Mouse (Mus musculus) kidney, embryonic 15.5 days (tissue): ENCODE results near the gene 4930578C19Rik. TPM values are rescaled to one million over a fixed set of nuclear protein-coding genes. Genes with fewer than 3 reads are reported as not detected.

Source experiments
- ATAC-seq: fragments of 200-750 bp; cut with Nextera tagmentation; replicated peaks from 2 replicates; pipeline ENCODE4 v1.8.0; 2017; ENCODE audit warnings: moderate TSS enrichment; ENCODE audit not compliant: low FRiP score
- H3K27ac ChIP-seq: fragments of 300-500 bp; sonication (generic); 2 replicates; pipeline ENCODE4 v1.5.1; 2015; ENCODE audit warnings: mild to moderate bottlenecking, inconsistent platforms
- H3K27me3 ChIP-seq: fragments of 300-500 bp; sonication (generic); 2 replicates; pipeline ENCODE4 v1.6.1; 2015; ENCODE audit warnings: inconsistent platforms
- H3K36me3 ChIP-seq: fragments of 300-500 bp; sonication (generic); 2 replicates; pipeline ENCODE4 v1.6.1; 2015; ENCODE audit warnings: inconsistent platforms
- H3K4me1 ChIP-seq: fragments of 300-500 bp; sonication (generic); 2 replicates; pipeline ENCODE4 v1.6.1; 2015; ENCODE audit warnings: inconsistent platforms
- H3K4me2 ChIP-seq: fragments of 300-500 bp; sonication (generic); 2 replicates; pipeline ENCODE4 v1.6.1; 2015; ENCODE audit warnings: moderate library complexity, mild to moderate bottlenecking, inconsistent platforms
- H3K4me3 ChIP-seq: fragments of 300-500 bp; sonication (generic); replicated peaks from 2 replicates; pipeline ENCODE4 v1.5.1; 2015; ENCODE audit warnings: mild to moderate bottlenecking, inconsistent platforms
- H3K9ac ChIP-seq: fragments of 300-500 bp; sonication (generic); 2 replicates; pipeline ENCODE4 v1.6.1; 2015; ENCODE audit warnings: mild to moderate bottlenecking, inconsistent platforms
- H3K9me3 ChIP-seq: fragments of 300-500 bp; sonication (generic); replicated peaks from 2 replicates; pipeline ENCODE4 v1.6.1; 2016; ENCODE audit warnings: inconsistent platforms
- WGBS: fragments of 180-500 bp; shearing (Covaris S2); methylation state at CpG from one replicate; pipeline ENCODE4 v1.1.7; 2015; ENCODE audit warnings: mixed read lengths; 5-methylcytosine and 5-hydroxymethylcytosine counted together
- polyA plus RNA-seq: library from polyadenylated mRNA; unstranded; fragments of >200 nt; fragmentation: Nextera tagmentation; extraction: Ambion mirVana; gene quantifications from 2 replicates; pipeline ENCODE4 v1.2.1, GENCODE M21; 2015

4930578C19Rik gene
- polyA plus RNA-seq = 0.67 and 0.68 TPM in 2 replicates

GRCm38 (mm10) chrX:18461198-18461601 lies at the start of gene 4930578C19Rik:
4930578C19Rik (minus strand) TSS chrX:18461397.
- no peak within 1 kb of the TSS for H3K9ac ChIP-seq
- WGBS = 66% methylated on average over 8 of the region's 8 CpGs
- H3K27ac ChIP-seq = no peak within 1 kb of the TSS
- 0 out of 2 replicates have a peak, but pooled peaks have one; percentile 49 for ATAC-seq
- H3K9me3 ChIP-seq = no peaks in the 10 kb centered on the region
- no peak within 1 kb of the TSS for H3K4me3 ChIP-seq
- H3K36me3 ChIP-seq = no peaks in the 10 kb centered on the region
- H3K4me1 ChIP-seq = no peaks in the 10 kb centered on the region
- H3K27me3 ChIP-seq = no peaks in the 10 kb centered on the region
- H3K4me2 ChIP-seq = no peak within 1 kb of the TSS

- no peak overlapping the region for H3K4me3 ChIP-seq
- H3K4me1 ChIP-seq = no peaks in the 10 kb centered on the region
- ATAC-seq = no peak
- no peaks in the 10 kb centered on the region for H3K9me3 ChIP-seq
- H3K27ac ChIP-seq = no peak overlapping the region
- H3K36me3 ChIP-seq = no peaks in the 10 kb centered on the region
- H3K4me2 ChIP-seq = no peak overlapping the region
- 59% methylated on average over 1 of the region's 1 CpGs for WGBS
- H3K27me3 ChIP-seq = no peaks in the 10 kb centered on the region
- no peak overlapping the region for H3K9ac ChIP-seq
Measured at GRCm38 (mm10) chrX:18467690-18468089, 6.5 kb upstream of the 4930578C19Rik start.

GRCm38 (mm10) chrX:18462879-18463278 lies 1.7 kb upstream of the 4930578C19Rik start:
- 68% methylated on average over 1 of the region's 1 CpGs for WGBS
- H3K4me2 ChIP-seq = no peak overlapping the region
- ATAC-seq = peak; percentile 54; the same call in 1 of the 2 replicates
- H3K27me3 ChIP-seq = no peaks in the 10 kb centered on the region
- H3K27ac ChIP-seq = no peak overlapping the region
- H3K9ac ChIP-seq = no peak overlapping the region
- no peaks in the 10 kb centered on the region for H3K36me3 ChIP-seq
- no peaks in the 10 kb centered on the region for H3K9me3 ChIP-seq
- no peaks in the 10 kb centered on the region for H3K4me1 ChIP-seq
- no peak overlapping the region for H3K4me3 ChIP-seq

GRCm38 (mm10) chrX:18451559-18451958 lies 9.6 kb downstream of the 4930578C19Rik start:
- no peaks in the 10 kb centered on the region for H3K36me3 ChIP-seq
- 33% methylated on average over 1 of the region's 1 CpGs for WGBS

GRCm38 (mm10) chrX:18442066-18442465 lies 19.1 kb downstream of the 4930578C19Rik start:
- no peak overlapping the region for H3K4me2 ChIP-seq
- no peaks in the 10 kb centered on the region for H3K27me3 ChIP-seq
- H3K9ac ChIP-seq = no peak overlapping the region
- no peak overlapping the region for H3K4me3 ChIP-seq
- ATAC-seq = no peak
- no peaks in the 10 kb centered on the region for H3K36me3 ChIP-seq
- no peaks in the 10 kb centered on the region for H3K4me1 ChIP-seq
- WGBS = 34% methylated on average over 5 of the region's 5 CpGs
- H3K27ac ChIP-seq = no peak overlapping the region
- no peaks in the 10 kb centered on the region; the same call in 1 of the 2 replicates for H3K9me3 ChIP-seq

More at GRCm38 (mm10) chrX:18451559-18451958, 9.6 kb downstream of the 4930578C19Rik start:
- Histone ChIP-seq H3K9me3 (no peaks in the 10 kb centered on the region), H3K9ac (no peak overlapping the region), H3K4me3 (no peak overlapping the region), H3K4me1 (no peaks in the 10 kb centered on the region), H3K27me3 (no peaks in the 10 kb centered on the region), H3K4me2 (no peak overlapping the region), H3K27ac (no peak overlapping the region)
- ATAC-seq = no peak

GRCm38 (mm10) chrX:18425451-18425850 lies 35.7 kb downstream of the 4930578C19Rik start:
- Histone ChIP-seq H3K9ac (no peak overlapping the region), H3K9me3 (no peaks in the 10 kb centered on the region), H3K27ac (no peak overlapping the region), H3K36me3 (no peaks in the 10 kb centered on the region), H3K4me2 (no peak overlapping the region), H3K4me1 (no peaks in the 10 kb centered on the region), H3K4me3 (no peak overlapping the region), H3K27me3 (no peaks in the 10 kb centered on the region)
- ATAC-seq = no peak
- WGBS = 91% methylated on average over 3 of the region's 3 CpGs

GRCm38 (mm10) chrX:18423206-18423605 lies 38.0 kb downstream of the 4930578C19Rik start:
- no peaks in the 10 kb centered on the region for H3K36me3 ChIP-seq
- H3K9me3 ChIP-seq = no peaks in the 10 kb centered on the region
- H3K4me3 ChIP-seq = no peak overlapping the region
- H3K9ac ChIP-seq = no peak overlapping the region
- 97% methylated on average over 4 of the region's 4 CpGs for WGBS
- H3K4me2 ChIP-seq = no peak overlapping the region
- ATAC-seq = no peak
- H3K4me1 ChIP-seq = no peaks in the 10 kb centered on the region
- H3K27me3 ChIP-seq = no peaks in the 10 kb centered on the region
- no peak overlapping the region for H3K27ac ChIP-seq

GRCm38 (mm10) chrX:18420161-18420784 lies 40.9 kb downstream of the 4930578C19Rik start:
- no peak for ATAC-seq
- WGBS = 89% methylated on average over 4 of the region's 4 CpGs
- no peaks in the 10 kb centered on the region for H3K36me3 ChIP-seq

GRCm38 (mm10) chrX:18418977-18419376 lies 42.2 kb downstream of the 4930578C19Rik start:
- Histone ChIP-seq H3K4me1 (no peaks in the 10 kb centered on the region), H3K4me3 (no peak overlapping the region), H3K36me3 (no peaks in the 10 kb centered on the region), H3K4me2 (no peak overlapping the region), H3K9ac (no peak overlapping the region), H3K9me3 (no peaks in the 10 kb centered on the region), H3K27ac (no peak overlapping the region), H3K27me3 (no peaks in the 10 kb centered on the region)
- 21% methylated on average over 1 of the region's 1 CpGs for WGBS
- no peak for ATAC-seq

More at GRCm38 (mm10) chrX:18420161-18420784, 40.9 kb downstream of the 4930578C19Rik start:
- H3K9ac ChIP-seq = no peak overlapping the region
- no peak overlapping the region for H3K4me3 ChIP-seq
- H3K9me3 ChIP-seq = no peaks in the 10 kb centered on the region
- H3K4me2 ChIP-seq = no peak overlapping the region
- H3K27me3 ChIP-seq = no peaks in the 10 kb centered on the region
- H3K4me1 ChIP-seq = no peaks in the 10 kb centered on the region
- no peak overlapping the region for H3K27ac ChIP-seq

- no peaks in the 10 kb centered on the region for H3K4me1 ChIP-seq
- H3K4me3 ChIP-seq = no peak overlapping the region
- H3K27ac ChIP-seq = no peak overlapping the region
- no peaks in the 10 kb centered on the region for H3K9me3 ChIP-seq
- no peak overlapping the region for H3K9ac ChIP-seq
- no peaks in the 10 kb centered on the region for H3K27me3 ChIP-seq
- WGBS = 94% methylated on average over 2 of the region's 2 CpGs
- H3K36me3 ChIP-seq = no peaks in the 10 kb centered on the region
- ATAC-seq = no peak
- no peak overlapping the region for H3K4me2 ChIP-seq
Measured at GRCm38 (mm10) chrX:18414560-18414959, 46.6 kb downstream of the 4930578C19Rik start.

- 88% methylated on average over 10 of the region's 10 CpGs for WGBS
- no peak overlapping the region for H3K27ac ChIP-seq
- H3K27me3 ChIP-seq = no peaks in the 10 kb centered on the region
- no peaks in the 10 kb centered on the region for H3K9me3 ChIP-seq
- no peak overlapping the region for H3K4me3 ChIP-seq
- no peak overlapping the region for H3K4me2 ChIP-seq
- no peak overlapping the region for H3K9ac ChIP-seq
- H3K4me1 ChIP-seq = no peaks in the 10 kb centered on the region
- no peak for ATAC-seq
- H3K36me3 ChIP-seq = no peaks in the 10 kb centered on the region
Measured at GRCm38 (mm10) chrX:18411071-18411840, 49.9 kb downstream of the 4930578C19Rik start.

- H3K9ac ChIP-seq = no peak overlapping the region
- WGBS = 57% methylated on average over 2 of the region's 2 CpGs
- no peaks in the 10 kb centered on the region for H3K4me1 ChIP-seq
- H3K27ac ChIP-seq = no peak overlapping the region
- H3K4me2 ChIP-seq = no peak overlapping the region
- no peak overlapping the region for H3K4me3 ChIP-seq
- ATAC-seq = no peak
- no peaks in the 10 kb centered on the region for H3K27me3 ChIP-seq
- no peaks in the 10 kb centered on the region for H3K36me3 ChIP-seq
- H3K9me3 ChIP-seq = no peaks in the 10 kb centered on the region
Measured at GRCm38 (mm10) chrX:18409598-18409997, 51.6 kb downstream of the 4930578C19Rik start.
